Mouse (Mus musculus): ENCODE measurements around the gene Schip1.
A peak's percentile ranks its signal among the peaks of the same experiment; 100 is the strongest.

Schip1 gene

DNA sequence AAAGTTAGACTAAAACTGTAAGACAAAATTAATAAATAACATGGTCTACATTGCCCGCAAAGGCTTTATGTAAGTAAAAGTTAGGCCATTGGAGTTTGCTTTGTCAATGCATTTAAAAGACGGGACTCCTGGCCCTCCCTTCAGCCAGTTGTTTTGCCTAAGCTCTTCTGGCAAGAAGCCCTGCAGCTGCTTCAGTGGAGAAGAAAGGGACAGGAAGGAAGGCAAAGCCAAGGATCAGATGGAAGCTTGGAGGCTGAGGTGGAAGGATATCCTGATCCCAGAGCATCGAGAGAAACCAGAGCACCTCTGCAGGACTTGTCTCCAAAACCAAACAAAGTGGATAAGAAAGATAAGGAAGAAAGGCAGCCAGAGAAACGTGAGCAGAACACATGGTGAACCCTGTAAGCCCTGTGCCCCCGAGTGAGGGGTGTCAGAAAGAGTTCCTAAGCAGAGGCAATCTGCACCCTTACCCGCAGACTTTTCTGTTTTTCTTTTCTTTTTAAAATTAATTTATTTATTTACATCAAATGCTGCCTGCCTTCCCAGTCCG lies 442.2 kb downstream of the Schip1 start:
- no peak for DNase-seq (ENCODE audit: low read depth, low spot score)

DNA sequence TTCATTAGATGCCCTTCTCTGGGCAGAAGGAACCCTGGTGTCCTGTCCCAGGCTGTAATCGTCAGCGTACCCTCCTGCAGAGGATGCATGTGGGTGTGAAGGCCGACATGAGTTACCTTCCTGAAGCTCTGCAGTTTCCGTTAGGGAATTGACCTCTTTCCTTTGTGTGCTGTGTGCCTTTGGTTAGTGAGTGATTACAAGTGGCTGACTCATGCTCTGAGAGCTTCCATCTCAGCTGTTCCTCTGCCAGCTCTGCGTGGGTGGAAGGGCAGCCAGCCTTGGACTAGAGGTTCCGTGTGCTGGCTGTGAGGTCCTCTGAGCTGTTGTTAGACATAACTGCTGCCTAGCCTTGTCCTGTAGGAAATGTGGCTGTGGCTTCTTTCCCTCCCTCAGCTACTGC lies 444.0 kb downstream of the Schip1 start:
- DNase-seq (ENCODE audit: low read depth, low spot score): no peak

DNA sequence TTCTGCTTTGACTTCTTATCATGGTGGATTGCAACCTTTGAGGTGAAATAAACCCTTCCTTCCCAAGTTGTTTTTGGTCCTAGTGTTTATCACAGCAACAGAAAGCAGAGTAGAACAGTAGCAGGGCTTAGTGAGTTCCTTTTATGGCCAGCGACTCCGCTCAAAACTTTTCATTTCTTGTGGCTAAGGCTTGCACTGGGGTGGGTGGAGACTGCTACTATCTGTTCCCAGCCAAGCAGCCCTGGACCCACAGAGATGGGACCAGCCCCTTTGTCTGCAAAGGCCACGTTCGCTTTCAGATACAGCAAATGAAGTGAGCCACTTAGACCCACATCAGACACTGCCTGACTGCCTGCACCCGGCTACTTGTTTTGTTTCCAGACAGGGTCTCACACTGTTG lies 446.3 kb downstream of the Schip1 start:
- no peak for DNase-seq (ENCODE audit: low read depth, low spot score)

DNA sequence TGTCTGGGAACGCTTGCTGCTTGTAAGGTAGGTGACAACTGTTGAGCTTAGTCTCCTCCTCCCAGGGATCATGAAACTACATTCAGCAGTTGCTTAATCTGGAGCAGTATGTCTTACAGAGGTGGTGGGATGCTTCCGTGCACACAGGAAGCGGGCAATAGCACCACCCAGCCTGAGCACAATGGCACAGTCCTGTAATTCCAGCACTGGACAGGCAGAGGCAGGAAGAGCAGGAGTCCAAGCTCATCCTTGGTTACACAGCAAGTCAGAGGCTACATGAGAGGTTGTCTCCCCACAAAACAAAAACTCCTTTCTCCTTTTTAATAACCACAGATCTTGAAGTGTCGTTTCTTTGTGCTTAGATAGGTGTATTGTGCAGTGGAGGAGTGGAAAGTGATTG lies 447.1 kb downstream of the Schip1 start:
- DNase-seq (ENCODE audit: low read depth, low spot score): no peak

DNA sequence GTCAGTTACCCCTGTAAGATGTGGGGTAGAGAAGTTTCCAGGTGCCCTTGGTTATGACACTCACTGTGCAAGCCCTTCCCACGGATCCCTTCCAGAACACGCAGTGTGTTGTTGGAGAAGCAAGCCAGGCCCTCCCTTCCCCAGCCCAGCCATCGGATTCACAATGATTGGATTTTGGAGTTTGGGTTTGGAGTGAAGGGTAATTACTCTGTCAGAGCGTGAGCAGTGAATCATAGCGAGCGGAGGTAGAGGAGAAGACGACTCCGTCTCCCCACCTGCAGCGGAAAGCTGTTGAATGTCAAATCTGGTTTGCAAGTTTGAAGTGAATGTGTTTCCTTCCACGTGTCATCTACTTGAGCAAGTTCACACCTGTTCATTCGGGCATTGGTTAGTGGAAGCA lies 447.7 kb downstream of the Schip1 start:
- DNase-seq (ENCODE audit: low read depth, low spot score): no peak

DNA sequence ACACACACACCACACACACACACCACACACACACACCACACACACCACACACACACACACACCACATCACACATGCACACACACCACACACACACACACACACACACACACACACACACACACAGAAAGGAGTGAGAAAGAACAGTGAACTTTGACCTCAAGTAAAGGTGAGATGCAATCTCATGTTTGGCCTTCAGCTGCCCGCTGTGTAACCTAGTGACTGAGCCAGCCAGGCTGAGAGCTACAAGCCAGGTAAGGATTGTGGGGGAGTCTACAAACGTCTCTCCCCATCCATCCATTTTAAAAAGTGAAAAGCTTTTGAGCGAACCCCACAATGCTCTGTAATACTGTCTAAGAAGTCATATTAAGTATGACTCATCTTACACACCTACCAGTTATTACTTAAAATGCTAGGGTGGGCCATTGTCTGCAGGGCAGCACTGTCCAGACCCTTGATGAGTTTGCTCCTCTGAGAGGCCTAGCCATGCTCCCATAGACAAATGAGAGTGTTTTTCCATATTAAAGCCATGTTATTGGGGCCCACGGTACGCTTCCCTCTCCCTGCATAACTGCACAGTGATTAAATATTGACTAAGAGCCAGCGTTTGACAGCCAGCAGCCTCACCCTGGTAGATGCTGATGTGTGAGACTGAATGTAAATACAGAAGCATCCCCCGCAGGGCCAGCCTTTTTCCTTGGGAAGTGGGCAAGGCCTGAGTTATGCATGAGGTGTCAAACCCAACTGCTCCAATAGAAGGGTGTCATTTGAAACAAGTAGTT lies 448.9 kb downstream of the Schip1 start:
- DNase-seq (ENCODE audit: low read depth, low spot score): no peak

DNA sequence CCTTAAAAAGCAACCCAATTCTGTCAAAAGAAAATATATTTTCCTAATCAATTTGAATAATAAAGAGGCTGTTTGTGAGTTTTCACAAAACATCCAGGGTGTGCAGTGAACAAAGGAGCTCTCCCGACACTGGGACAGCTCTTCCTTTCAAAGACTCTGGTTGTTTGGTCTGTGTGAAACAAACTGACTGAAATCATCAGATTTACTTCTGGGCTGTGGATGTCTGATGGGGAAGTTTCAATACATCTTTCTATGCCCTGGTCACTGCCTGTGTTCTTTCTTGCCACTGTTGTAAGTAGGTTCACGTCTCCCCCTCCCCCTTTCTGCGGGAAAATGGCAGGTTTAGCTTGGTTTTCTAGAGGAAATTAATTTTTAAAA lies 449.5 kb downstream of the Schip1 start:
- no peak for DNase-seq (ENCODE audit: low read depth, low spot score)

DNA sequence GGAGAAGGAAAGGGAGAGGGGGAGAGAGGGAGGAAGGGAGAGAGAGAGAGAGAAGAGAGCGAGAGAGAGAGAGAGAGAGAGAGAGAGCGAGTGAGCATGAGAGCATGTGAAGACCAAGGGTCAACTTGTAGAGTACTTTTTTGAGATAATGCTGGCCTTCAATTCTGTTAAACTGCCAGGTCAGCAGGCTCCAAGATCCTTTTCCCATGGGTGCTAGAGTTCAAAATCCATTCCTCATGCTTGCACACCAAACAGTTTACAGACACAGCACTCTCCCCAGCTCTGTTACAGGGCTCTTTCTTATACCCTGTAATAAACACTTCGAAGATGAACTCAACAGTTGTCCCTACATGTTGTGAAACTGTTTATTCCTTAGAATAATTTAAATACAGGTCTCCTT lies 450.1 kb downstream of the Schip1 start:
- DNase-seq (ENCODE audit: low read depth, low spot score): no peak

DNA sequence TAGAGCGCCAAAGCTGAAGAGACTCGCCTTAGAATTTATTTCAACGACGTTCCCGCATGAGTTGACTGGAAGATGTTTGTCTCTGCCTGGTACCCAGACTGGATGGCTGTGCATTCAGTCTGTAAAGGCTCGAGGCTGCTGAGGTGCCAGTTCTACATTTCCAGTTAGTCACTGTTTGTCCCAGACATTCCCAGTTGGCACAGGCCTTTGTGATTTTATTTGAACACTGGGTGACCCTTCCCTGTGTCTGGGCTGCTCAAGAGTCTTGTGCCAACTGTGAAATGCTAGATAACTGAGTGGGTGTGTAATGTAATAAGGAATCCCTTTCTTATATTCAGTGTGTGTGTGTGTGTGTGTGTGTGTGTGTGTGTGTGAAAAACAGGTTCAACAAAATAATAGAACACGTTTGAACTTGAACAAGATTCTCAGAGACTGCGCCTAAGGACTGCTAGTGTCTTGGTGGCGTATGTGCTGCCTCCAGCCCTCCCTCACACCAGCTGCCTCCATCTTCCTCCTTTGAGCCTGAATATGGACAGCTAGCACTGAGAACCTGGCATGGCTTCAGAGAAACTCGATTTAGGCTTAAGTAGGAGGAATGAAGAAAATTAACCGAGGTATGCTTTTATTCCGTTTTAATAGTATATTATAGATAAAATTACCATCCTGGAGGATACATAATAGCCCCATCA lies 451.9 kb downstream of the Schip1 start:
- DNase-seq (ENCODE audit: low read depth, low spot score): no peak

DNA sequence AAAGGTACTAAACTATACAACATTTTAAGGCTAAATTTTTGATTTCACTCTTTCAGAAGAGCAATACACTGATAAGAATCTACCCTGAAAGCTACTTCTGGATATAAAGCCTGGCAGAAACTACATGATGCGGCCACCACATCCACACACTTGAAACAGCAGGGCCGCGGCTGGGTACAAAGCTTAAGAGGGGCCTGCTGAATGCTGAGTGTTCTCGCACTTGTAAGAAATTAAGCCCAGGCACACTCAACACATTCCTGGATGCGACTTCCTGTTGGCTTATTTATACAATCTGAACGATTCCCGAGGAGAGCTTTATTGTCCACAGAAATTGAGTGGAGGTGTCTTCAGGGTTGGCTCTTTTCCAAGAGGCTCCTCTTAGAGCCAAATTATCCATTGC lies 452.6 kb downstream of the Schip1 start:
- no peak for DNase-seq (ENCODE audit: low read depth, low spot score)

DNA sequence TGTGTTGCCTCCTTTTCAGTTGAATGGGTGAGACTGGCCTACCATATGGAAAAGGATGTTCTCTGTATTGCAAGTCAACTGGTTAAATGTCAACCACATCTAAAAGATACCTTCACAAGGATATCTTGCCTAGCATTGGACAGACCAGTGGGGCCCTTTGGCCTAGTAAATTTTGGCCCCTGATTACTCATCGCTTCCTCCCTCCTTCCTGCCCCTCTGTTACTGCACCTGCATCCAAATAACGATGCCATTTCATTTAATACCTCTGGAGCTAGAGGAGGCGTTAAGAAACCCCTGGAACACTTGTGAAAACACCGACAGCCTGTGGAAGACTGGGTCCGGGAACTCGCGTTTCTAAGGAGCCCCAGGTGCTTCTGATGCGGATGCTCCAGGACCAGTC lies 453.4 kb downstream of the Schip1 start:
- no peak for DNase-seq (ENCODE audit: low read depth, low spot score)

DNA sequence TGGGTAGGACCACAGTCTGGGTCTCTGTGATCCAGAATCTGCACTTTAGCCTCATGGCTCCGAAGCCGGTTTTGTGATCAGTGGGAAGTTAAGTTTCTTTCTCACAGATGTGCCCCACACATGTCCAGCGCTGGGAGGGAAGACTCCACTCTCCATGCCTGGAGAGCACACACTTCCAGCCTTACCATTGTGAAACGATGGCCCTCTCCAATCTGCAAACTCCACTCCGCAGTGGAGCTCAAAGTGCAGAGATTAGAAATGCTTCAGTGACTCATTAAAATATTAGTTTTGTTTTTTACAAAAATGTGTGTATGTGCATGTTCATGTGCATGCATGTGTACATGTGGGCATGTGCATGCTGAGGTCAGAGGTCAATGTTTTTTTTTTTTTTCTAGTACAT lies 454.0 kb downstream of the Schip1 start:
- DNase-seq (ENCODE audit: low read depth, low spot score): no peak

DNA sequence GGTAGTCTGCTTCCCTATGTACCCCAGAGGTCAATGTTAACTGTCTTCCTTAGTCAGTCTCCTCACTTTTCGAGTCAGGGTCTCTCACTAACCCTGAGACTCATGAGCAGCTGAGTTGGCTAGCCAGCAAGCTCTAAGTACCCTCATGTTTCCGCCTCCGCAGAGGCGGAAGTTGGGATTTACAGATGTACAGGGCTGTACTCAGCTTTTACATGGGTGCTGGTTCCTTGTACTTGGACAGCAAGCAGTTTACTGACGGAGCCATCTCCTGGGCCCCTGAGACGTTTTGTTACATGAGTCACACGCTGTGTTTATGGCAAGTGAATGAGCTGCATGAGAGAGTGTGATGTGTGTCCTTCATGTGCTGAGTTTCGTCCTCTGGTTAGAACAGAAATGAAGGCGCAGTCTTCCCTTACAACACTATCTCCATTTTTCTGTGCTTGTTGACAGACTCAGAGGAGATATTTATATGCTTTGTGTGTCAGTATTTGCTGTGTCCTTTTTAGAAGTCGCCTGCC lies 460.8 kb downstream of the Schip1 start:
- DNase-seq (ENCODE audit: low read depth, low spot score): peak; percentile 33

DNA sequence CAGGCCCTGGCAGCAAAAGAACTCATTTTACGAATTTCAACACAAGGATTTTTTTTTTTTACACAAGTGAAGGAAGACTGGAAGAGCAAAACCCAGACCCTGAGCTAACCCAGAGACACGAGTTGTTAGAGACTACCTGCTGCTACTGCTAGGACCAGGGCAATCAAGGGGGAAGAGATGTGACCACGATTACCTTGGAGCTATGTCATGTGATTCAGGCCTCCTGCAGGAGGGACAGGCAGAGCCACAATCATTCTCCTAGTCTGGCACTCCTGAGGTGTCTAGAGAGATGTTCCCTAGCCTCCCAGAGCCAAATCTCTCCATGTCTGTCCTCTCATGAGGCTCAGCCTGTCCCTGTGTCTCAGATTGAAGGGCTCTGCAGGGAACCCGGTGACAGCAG lies 461.8 kb downstream of the Schip1 start:
- DNase-seq (ENCODE audit: low read depth, low spot score): no peak

DNA sequence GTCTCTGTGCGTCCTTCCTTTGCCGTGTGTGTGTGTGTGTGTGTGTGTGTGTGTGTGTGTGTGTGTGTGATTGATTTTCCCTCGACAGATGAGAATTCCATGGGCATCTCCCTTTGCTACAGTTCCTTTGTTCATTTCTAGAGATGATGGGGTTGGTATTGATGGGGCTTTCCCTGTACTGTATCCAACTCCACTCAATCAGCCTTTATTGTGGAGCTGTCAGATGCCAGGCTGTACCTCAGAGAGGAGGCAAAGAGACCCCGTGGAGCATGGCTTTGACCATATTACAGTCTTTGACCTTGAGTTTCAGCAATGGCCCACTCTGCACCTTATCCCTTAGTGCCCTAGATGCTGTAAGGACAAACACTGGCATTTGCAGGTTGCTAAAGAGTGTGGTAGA lies 462.6 kb downstream of the Schip1 start:
- no peak for DNase-seq (ENCODE audit: low read depth, low spot score)

DNA sequence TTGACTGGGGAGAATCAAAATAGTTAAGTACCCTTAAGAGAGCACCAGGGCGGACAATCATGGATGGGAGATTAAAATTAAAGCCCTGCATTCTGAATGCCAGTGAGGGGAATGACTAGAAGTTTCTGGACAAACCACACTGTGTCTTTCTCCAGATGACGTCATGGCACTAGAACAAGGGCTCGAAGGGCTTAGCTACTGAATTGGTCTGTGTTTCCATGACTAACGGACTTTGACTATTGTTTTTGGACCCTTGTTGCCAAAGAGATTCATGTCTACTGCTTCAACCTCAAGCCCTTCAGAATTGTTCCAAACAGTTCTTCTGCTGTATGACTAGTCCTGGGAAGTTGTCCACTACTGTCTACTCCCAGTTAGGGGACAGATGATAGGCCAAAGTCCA lies 467.3 kb downstream of the Schip1 start:
- no peak for DNase-seq (ENCODE audit: low read depth, low spot score)

DNA sequence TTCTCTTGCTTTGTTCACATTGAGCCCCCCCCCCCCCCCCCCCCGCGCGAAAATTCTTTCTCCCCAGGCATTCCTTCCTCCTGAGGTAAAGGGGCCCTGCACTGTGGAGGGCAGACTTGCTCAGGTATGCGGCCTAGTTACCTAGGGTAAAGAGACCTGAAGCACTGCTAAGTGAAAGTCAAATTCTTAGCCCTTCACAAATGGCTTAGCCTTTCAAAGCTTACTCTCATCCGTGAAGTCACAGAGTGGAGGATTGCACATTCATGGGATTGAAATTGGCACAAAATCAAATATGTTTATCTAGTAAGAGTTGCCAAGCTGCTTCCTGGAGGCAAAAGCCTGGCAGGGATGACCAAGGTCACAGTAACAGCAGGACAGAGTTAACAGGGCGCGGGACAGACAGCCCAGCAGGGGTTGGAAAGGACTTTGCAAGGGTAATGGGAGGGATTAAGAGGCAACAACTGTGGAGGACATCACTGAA lies 470.0 kb downstream of the Schip1 start:
- peak; percentile 89 for DNase-seq (ENCODE audit: low read depth, low spot score)

DNA sequence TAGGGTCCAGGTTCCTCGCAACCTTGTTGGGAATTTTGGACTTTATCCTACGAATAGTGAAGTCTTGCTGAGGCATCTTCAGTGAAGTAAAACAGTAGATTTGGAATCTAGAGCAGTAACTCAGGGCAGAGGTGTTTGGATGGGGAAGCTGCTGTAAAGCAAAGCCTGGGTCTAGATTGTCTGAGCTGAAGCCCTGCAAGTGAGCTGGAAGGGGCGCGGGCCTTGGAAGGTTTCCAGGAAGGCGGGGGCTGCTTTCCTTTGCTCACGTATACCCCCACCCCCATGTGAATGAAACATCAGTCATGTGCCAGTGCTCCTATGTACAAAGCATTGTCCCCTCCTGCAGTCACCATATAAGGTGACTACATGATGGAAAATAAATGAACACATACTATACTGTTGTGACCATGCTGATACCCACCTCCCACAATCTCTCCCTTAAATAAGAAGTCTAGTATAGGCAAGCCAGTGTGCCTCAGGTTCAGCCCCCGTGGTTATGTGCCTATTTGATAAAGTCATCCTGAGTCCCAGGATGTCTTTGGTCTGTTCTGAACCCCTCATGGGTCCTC lies 470.6 kb downstream of the Schip1 start:
- peak; percentile 37 for DNase-seq (ENCODE audit: low read depth, low spot score)

DNA sequence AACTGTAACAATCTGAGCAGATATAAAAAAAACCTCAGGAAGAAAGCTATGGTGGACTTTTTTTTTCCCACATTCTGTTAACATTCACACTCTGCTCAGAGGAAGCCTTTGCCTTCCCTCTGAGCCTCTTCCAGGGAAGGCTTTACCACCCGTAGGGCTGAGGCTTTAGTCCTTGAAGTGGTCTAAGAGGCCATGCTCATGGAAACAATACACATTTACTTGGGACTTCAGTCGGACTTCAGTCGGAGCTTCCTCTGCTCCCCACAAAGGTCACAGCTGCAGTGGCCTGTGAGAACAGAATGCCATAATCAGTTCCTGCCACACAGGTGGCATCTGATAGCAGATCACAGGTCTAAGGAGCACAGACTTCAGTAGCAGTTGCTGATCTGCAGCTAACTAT lies 471.5 kb downstream of the Schip1 start:
- DNase-seq (ENCODE audit: low read depth, low spot score): peak; percentile 50

DNA sequence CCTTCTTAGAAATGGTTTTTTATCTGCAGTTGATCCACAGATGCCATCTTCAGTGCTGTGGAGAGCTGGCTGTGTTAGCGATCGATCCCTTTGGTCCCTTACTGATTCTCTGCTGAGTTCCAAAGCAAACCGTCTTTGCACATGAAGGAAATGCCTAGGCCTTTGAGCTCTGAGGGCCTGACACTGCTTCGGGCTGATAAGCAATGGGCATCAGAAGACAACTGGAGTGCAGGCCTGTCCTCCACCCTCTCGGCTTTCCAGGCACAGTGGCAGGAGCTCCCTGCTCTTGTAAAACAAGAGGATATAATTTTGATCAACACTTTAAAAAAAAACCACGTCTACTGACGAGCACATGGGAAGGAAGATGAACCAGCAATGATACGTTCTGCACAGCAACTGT lies 477.1 kb downstream of the Schip1 start:
- no peak for DNase-seq (ENCODE audit: low read depth, low spot score)

DNA sequence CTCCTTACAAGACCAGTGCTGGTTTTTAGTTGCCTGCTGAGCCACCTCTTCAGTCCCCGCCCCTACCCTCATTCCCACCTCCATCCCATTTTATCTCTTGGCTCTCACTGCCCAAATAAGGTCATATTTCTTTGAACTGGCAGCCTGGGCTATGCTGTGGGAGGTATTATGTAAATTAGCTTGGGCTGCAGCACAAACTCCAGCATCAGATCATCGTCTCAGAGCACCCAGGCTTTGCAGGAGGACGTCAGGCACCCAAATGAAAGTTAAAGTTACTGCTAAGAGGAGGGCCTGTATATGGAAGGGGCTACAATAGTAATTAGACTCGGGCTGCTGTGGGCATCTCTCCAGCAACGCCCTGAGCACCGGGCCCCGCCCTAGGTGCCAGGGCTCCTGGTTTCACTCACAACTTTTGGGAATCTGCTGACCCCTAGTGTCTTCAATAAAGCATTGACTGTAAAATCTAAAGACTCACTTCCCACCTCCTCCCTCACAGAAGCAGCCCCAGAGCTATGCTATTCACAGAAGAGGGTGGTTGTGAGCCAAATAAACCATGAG lies 478.4 kb downstream of the Schip1 start:
- peak; percentile 91 for DNase-seq (ENCODE audit: low read depth, low spot score)

DNA sequence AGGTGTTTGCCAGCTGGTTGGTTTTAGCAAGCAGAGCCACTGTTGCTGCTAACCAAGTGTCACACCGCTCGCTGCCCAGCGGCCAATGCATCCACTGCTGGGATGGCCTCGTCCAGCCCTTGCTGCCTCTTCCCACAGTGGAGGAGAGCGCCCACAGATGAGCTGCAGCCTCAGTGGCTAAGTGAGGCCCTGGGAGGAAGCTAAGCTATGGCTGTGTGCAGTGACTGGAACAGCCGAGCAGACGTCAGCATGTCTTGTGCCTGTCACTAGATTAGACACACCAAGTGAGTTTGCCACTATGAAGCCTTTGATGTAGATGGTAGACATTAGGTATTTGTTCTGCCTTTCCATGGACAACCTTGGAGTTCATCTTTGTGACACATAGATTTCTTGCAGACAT lies 480.2 kb downstream of the Schip1 start:
- no peak for DNase-seq (ENCODE audit: low read depth, low spot score)
